Mouse (Mus musculus) embryonic facial prominence, embryonic 12.5 days (tissue): ENCODE measurements at regions not wholly inside any gene's neighbourhood (a gene's known extent, or its start where the extent isn't known, plus 50 kb on each side); places are given as distances from the start of the nearest gene placed in this dataset.
"Not testable (repeated sequence)": the region's sequence is repeated elsewhere in the genome, so short reads cannot be mapped to it uniquely, and the experiment has no call there.

Experiments
- ATAC-seq: fragments of 200-750 bp; cut with Nextera tagmentation; 2 replicates; pipeline ENCODE4 v1.8.0; 2017; ENCODE audit not compliant: insufficient number of reproducible peaks, insufficient read depth, low FRiP score, low TSS enrichment
- H3K27ac ChIP-seq: fragments of 300-500 bp; sonication (generic); 2 replicates; pipeline ENCODE4 v1.5.1; 2016; ENCODE audit warnings: mild to moderate bottlenecking
- H3K27me3 ChIP-seq: fragments of 300-500 bp; sonication (generic); 2 replicates; pipeline ENCODE4 v1.6.1; 2016; ENCODE audit warnings: mild to moderate bottlenecking, moderate library complexity
- H3K36me3 ChIP-seq: fragments of 300-500 bp; sonication (generic); 2 replicates; pipeline ENCODE4 v1.6.1; 2016; ENCODE audit warnings: mild to moderate bottlenecking
- H3K4me1 ChIP-seq: fragments of 300-500 bp; sonication (generic); 2 replicates; pipeline ENCODE4 v1.6.1; 2016
- H3K4me2 ChIP-seq: fragments of 300-500 bp; sonication (generic); replicated peaks from 2 replicates; pipeline ENCODE4 v1.6.1; 2016; ENCODE audit warnings: mild to moderate bottlenecking, moderate library complexity
- H3K4me3 ChIP-seq: fragments of 300-500 bp; sonication (generic); 2 replicates; pipeline ENCODE4 v1.5.1; 2016; ENCODE audit warnings: mild to moderate bottlenecking
- H3K9ac ChIP-seq: fragments of 300-500 bp; sonication (generic); 2 replicates; pipeline ENCODE4 v1.6.1; 2016; ENCODE audit warnings: mild to moderate bottlenecking, moderate library complexity
- H3K9me3 ChIP-seq: fragments of 300-500 bp; sonication (generic); 2 replicates; pipeline ENCODE4 v1.6.1; 2016; ENCODE audit warnings: mild to moderate bottlenecking, moderate library complexity
- WGBS: fragments of 180-500 bp; shearing (Covaris S2); methylation state at CpG from one replicate; pipeline ENCODE4 v1.1.7; 2016; 5-methylcytosine and 5-hydroxymethylcytosine counted together

- 80% methylated on average over 8 of the region's 8 CpGs for WGBS
- Histone ChIP-seq H3K27me3 (no peaks in the 10 kb centered on the region), H3K9ac (no peak overlapping the region), H3K4me3 (no peak overlapping the region), H3K4me1 (no peaks in the 10 kb centered on the region), H3K36me3 (no peaks in the 10 kb centered on the region), H3K27ac (no peak overlapping the region), H3K4me2 (no peak overlapping the region), H3K9me3 (no peaks in the 10 kb centered on the region)
- no peak for ATAC-seq
Observed at GRCm38 (mm10) chr10:99320797-99321196, 57.8 kb downstream of the Dusp6 start.

DNA sequence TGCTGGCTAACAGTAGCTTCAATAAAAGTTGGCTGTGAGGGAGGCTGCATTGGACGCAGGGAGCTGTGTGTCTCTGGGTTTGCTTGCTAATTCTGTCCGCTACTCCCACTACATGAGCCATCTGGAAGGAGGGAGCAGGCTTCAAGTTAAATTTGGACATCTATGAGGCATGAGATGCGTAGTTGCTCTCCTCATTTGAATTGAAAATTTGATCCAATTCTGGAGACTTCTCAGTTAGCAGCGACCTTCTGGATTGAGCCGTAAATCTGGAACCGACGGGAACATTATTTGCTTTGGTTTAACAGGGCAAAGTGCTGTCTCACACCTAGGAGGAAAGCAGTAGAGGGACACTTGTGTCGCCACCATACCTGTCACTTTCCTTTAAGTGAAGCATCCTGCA is 60.3 kb downstream of the Dusp6 start:
- H3K27me3 ChIP-seq, result no peaks in the 10 kb centered on the region
- H3K4me1 ChIP-seq, result no peaks in the 10 kb centered on the region
- no peak for ATAC-seq
- H3K27ac ChIP-seq, result no peak overlapping the region
- H3K9me3 ChIP-seq, result no peaks in the 10 kb centered on the region
- no peak overlapping the region for H3K4me2 ChIP-seq
- H3K36me3 ChIP-seq, result no peaks in the 10 kb centered on the region
- 89% methylated on average over 8 of the region's 8 CpGs for WGBS
- H3K4me3 ChIP-seq, result no peak overlapping the region
- H3K9ac ChIP-seq, result no peak overlapping the region

- Histone ChIP-seq H3K9ac (no peak overlapping the region), H3K27me3 (no peaks in the 10 kb centered on the region), H3K36me3 (no peaks in the 10 kb centered on the region), H3K4me3 (no peak overlapping the region), H3K27ac (no peak overlapping the region), H3K9me3 (no peaks in the 10 kb centered on the region), H3K4me2 (no peak overlapping the region), H3K4me1 (0 out of 2 replicates have a peak, but pooled peaks cover 4% of the 10 kb centered on the region)
- ATAC-seq, result no peak
- whole genome bisulfite sequencing, result 89% methylated on average over 2 of the region's 2 CpGs
Observed at GRCm38 (mm10) chr10:99327501-99327900, 64.5 kb downstream of the Dusp6 start.

DNA sequence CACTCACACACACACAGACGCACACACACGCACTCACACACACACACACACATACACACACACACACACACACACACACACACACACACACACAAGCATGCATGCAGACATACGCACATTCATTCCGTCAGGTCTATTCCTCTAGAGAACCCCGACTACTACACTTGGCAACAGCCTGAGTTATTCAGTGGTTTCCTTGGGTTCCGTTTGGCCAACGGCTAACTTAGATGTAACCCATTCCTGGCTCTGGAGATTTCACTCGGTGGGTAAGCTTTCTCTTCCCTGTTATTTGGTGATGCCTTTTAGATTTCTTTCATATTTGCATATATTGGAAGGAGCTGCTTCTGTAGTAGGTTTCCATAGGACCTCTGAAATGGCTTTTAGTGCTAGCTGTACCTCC is 65.5 kb downstream of the Dusp6 start:
- Histone ChIP-seq H3K27ac (no peak overlapping the region), H3K4me2 (no peak overlapping the region), H3K36me3 (no peaks in the 10 kb centered on the region), H3K4me3 (no peak overlapping the region), H3K9me3 (no peaks in the 10 kb centered on the region), H3K9ac (no peak overlapping the region), H3K4me1 (0 out of 2 replicates have a peak, but pooled peaks cover 4% of the 10 kb centered on the region), H3K27me3 (no peaks in the 10 kb centered on the region)
- no peak for ATAC-seq
- 90% methylated on average over 8 of the region's 8 CpGs for WGBS

DNA sequence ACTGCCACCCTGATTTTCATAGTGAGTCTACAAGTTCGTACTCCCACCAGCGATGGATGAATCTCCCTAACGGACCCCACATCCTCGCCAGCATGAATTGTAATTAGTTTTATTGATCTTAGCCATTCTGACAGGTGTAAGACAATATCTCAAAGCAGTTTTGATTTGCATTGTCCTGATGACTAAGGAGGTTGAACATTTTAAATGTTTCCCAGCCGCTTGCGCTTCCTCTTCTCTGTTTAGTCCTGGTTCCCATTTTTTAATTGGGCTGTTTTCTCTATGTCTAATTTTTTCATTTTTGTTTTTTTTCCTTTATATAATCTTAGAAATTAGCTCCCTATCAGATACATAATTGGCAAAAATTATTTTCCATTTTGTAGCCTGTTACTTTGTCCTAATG is 66.4 kb downstream of the Dusp6 start:
- WGBS, result 90% methylated on average over 6 of the region's 6 CpGs

GRCm38 (mm10) chr10:99330519-99330918 is 67.5 kb downstream of the Dusp6 start:
- Histone ChIP-seq H3K27me3 (no peaks in the 10 kb centered on the region), H3K4me2 (no peak overlapping the region), H3K9me3 (no peaks in the 10 kb centered on the region), H3K9ac (no peak overlapping the region), H3K36me3 (no peaks in the 10 kb centered on the region), H3K4me1 (0 out of 2 replicates have a peak, but pooled peaks cover 4% of the 10 kb centered on the region), H3K27ac (no peak overlapping the region), H3K4me3 (no peak overlapping the region)
- WGBS, result 21% methylated on average over 7 of the region's 7 CpGs
- ATAC-seq, result no peak

More for the DNA sequence above, 66.4 kb downstream of the Dusp6 start:
- Histone ChIP-seq H3K27me3 (no peaks in the 10 kb centered on the region), H3K9me3 (no peaks in the 10 kb centered on the region), H3K4me2 (no peak overlapping the region), H3K4me1 (0 out of 2 replicates have a peak, but pooled peaks cover 4% of the 10 kb centered on the region), H3K9ac (no peak overlapping the region), H3K4me3 (no peak overlapping the region), H3K36me3 (no peaks in the 10 kb centered on the region), H3K27ac (no peak overlapping the region)
- no peak for ATAC-seq

GRCm38 (mm10) chr10:99331876-99332275 is 68.8 kb downstream of the Dusp6 start:
- Histone ChIP-seq H3K36me3 (no peaks in the 10 kb centered on the region), H3K4me2 (no peak overlapping the region), H3K4me1 (0 out of 2 replicates have a peak, but pooled peaks cover 4% of the 10 kb centered on the region), H3K27ac (no peak overlapping the region), H3K4me3 (no peak overlapping the region), H3K9ac (no peak overlapping the region), H3K27me3 (no peaks in the 10 kb centered on the region), H3K9me3 (no peaks in the 10 kb centered on the region)
- 93% methylated on average over 12 of the region's 12 CpGs for WGBS
- ATAC-seq, result no peak

GRCm38 (mm10) chr10:99333831-99334230 is 70.8 kb downstream of the Dusp6 start:
- no peak overlapping the region for H3K9ac ChIP-seq
- no peak for ATAC-seq
- 0 out of 2 replicates have a peak, but pooled peaks cover 4% of the 10 kb centered on the region for H3K4me1 ChIP-seq
- no peaks in the 10 kb centered on the region for H3K9me3 ChIP-seq
- H3K36me3 ChIP-seq, result no peaks in the 10 kb centered on the region
- no peak overlapping the region for H3K4me2 ChIP-seq
- whole genome bisulfite sequencing, result 85% methylated on average over 5 of the region's 5 CpGs
- H3K27ac ChIP-seq, result no peak overlapping the region
- no peaks in the 10 kb centered on the region for H3K27me3 ChIP-seq
- no peak overlapping the region for H3K4me3 ChIP-seq

- no peak overlapping the region for H3K27ac ChIP-seq
- no peak overlapping the region for H3K4me2 ChIP-seq
- ATAC-seq, result no peak
- H3K4me1 ChIP-seq, result no peaks in the 10 kb centered on the region
- H3K9me3 ChIP-seq, result no peaks in the 10 kb centered on the region
- WGBS, result 85% methylated on average over 4 of the region's 4 CpGs
- H3K36me3 ChIP-seq, result no peaks in the 10 kb centered on the region
- H3K9ac ChIP-seq, result no peak overlapping the region
- no peaks in the 10 kb centered on the region for H3K27me3 ChIP-seq
- H3K4me3 ChIP-seq, result no peak overlapping the region
Observed at GRCm38 (mm10) chr10:99336091-99336490, 73.1 kb downstream of the Dusp6 start.

DNA sequence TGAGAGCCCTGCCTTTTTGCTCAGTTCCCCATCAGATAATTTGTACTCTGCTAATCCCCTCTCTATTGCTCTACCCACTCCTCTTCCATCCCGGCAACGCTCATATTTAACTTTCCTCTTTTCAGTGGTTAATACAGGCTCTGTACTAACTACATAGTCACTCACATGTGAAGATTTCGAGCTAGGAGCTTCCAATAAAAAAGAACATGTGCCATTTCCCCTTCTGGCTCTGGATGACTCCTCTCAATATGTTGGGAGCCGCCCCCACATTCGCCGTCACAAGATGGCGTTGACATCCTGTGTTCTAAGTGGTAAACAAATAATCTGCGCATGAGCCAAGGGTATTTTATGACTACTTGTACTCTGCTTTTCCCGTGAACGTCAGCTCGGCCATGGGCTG is 75.8 kb downstream of the Dusp6 start:
- H3K27ac ChIP-seq, H3K27me3 ChIP-seq, H3K9me3 ChIP-seq, H3K4me2 ChIP-seq, H3K9ac ChIP-seq, H3K36me3 ChIP-seq, ATAC-seq, H3K4me3 ChIP-seq, H3K4me1 ChIP-seq: not testable (repeated sequence)
- WGBS, result 94% methylated on average over 8 of the region's 11 CpGs

- H3K27me3 ChIP-seq, H3K4me3 ChIP-seq, H3K4me2 ChIP-seq, H3K9ac ChIP-seq, ATAC-seq, H3K9me3 ChIP-seq, H3K36me3 ChIP-seq, H3K4me1 ChIP-seq, H3K27ac ChIP-seq: not testable (repeated sequence)
- WGBS, result 93% methylated on average over 13 of the region's 19 CpGs
Observed at GRCm38 (mm10) chr10:99339291-99339912, 76.4 kb downstream of the Dusp6 start.

DNA sequence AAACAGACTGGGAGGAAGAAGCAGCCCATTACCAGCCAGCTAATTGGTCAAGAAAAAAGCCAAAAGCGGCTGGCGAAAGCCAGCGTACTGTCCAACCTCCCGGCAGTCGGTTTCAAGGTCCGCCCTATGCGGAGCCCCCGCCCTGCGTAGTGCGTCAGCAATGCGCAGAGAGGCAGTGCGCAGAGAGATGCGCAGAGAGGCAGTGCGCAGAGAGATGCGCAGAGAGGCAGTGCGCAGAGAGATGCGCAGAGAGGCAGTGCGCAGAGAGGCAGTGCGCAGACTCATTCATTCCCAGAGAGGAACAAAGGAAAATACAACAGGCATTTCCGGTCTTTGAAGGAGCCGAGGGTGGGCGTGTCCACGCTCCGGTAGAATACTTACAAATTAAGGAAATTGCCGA is 77.0 kb downstream of the Dusp6 start:
- 100% methylated on average over 8 of the region's 25 CpGs for WGBS
- not testable (repeated sequence) for H3K27me3 ChIP-seq, H3K9ac ChIP-seq, ATAC-seq, H3K4me3 ChIP-seq, H3K4me1 ChIP-seq, H3K36me3 ChIP-seq, H3K9me3 ChIP-seq, H3K27ac ChIP-seq, H3K4me2 ChIP-seq
